In the genomic region with DNA sequence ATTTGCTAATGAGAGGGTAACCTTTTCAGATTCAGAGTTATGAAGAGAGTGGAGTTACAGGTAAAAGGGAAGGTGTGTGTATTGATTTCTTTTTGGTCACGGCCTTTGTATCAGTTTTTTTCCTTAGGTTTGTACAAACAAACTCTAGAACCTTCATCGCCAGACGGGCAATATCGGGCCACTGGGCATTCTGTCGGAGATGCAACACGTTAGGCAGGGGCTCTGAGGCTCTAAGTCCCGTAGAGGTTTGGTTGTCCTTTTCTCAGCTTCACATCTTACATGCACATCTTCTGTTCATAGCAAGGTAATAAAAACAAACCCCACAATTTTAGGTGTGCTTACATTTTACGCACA, we compare ENCODE assay signal across 8 mouse cellular contexts. TPM values are rescaled to one million over a fixed set of nuclear protein-coding genes. Genes with fewer than 3 reads are reported as not detected.
A peak's percentile ranks its signal among the peaks of the same experiment; 100 is the strongest.
DNase-seq lines count a peak whose midpoint lies in the region; ATAC-seq and TF ChIP-seq lines count a peak whose summit lies in the region.

No protein-coding gene starts in this region.

- no peaks in the 10 kb centered on the region for H3K27me3 ChIP-seq in lung, embryonic 15.5 days
- H3K27me3 ChIP-seq in erythroblast, embryonic 14.5 days (ENCODE audit: control insufficient read depth): no peaks in the 10 kb centered on the region
- no peaks in the 10 kb centered on the region for H3K27me3 ChIP-seq in limb, embryonic 11.5 days (ENCODE audit: control insufficient read depth, insufficient read depth, low read length)

- TF ChIP-seq CTCF in olfactory bulb, adult 2 months (IDR thresholded peaks at IDR 0.05; ENCODE audit: insufficient read depth, low read depth, low read length): no peak

- no peaks in the 10 kb centered on the region for H3K9me3 ChIP-seq in lung, embryonic 15.5 days
- no peaks in the 10 kb centered on the region for H3K9me3 ChIP-seq in erythroblast, embryonic 14.5 days (ENCODE audit: control insufficient read depth, low read length)
- H3K9me3 ChIP-seq in limb, embryonic 11.5 days (ENCODE audit: control insufficient read depth, low read length): no peaks in the 10 kb centered on the region

- H3K4me3 ChIP-seq in lung, embryonic 15.5 days: peak overlapping the region; percentile 77
- H3K4me3 ChIP-seq in erythroblast, embryonic 14.5 days (replicated peaks): peak overlapping the region; percentile 95
- peak overlapping the region; percentile 84 for H3K4me3 ChIP-seq in limb, embryonic 11.5 days (ENCODE audit: low read depth, low read length)
- H3K4me3 ChIP-seq in olfactory bulb, adult 2 months (ENCODE audit: insufficient read depth, low read depth, low read length): peak overlapping the region; percentile 84

- H3K36me3 ChIP-seq in lung, embryonic 15.5 days: no peaks in the 10 kb centered on the region
- peaks cover 13% of the 10 kb centered on the region for H3K36me3 ChIP-seq in erythroblast, embryonic 14.5 days (ENCODE audit: control insufficient read depth)
- H3K36me3 ChIP-seq in limb, embryonic 11.5 days (ENCODE audit: control insufficient read depth, insufficient read depth, low read length): no peaks in the 10 kb centered on the region

- no peak for DNase-seq in lung, postnatal 25 days (ENCODE audit: low spot score)
- DNase-seq in limb, embryonic 11.5 days (ENCODE audit: low spot score): no peak
- DNase-seq in cerebellum, postnatal 14 days: no peak
- no peak for DNase-seq in embryo, embryonic 11 days
- DNase-seq in B cell, adult 2 months: no peak

- H3K9ac ChIP-seq in lung, embryonic 15.5 days: peak overlapping the region; percentile 87
- peak overlapping the region; percentile 94 for H3K9ac ChIP-seq in limb, embryonic 11.5 days (ENCODE audit: low read length)

- peak overlapping the region; percentile 61 for H3K4me2 ChIP-seq in lung, embryonic 15.5 days
- peak overlapping the region; percentile 55 for H3K4me2 ChIP-seq in limb, embryonic 11.5 days (ENCODE audit: low read depth, severe bottlenecking)

- H3K4me1 ChIP-seq in lung, embryonic 15.5 days: peaks cover 29% of the 10 kb centered on the region
- peaks cover 40% of the 10 kb centered on the region for H3K4me1 ChIP-seq in erythroblast, embryonic 14.5 days (ENCODE audit: control insufficient read depth)
- H3K4me1 ChIP-seq in limb, embryonic 11.5 days (ENCODE audit: control insufficient read depth, insufficient read depth, low read length): peaks cover 21% of the 10 kb centered on the region
- peaks cover 9% of the 10 kb centered on the region; the same call in 1 of the 2 replicates for H3K4me1 ChIP-seq in olfactory bulb, adult 2 months (ENCODE audit: control insufficient read depth, insufficient read depth, low read length)

- TF ChIP-seq POLR2A in olfactory bulb, adult 2 months (IDR thresholded peaks at IDR 0.05; ENCODE audit: insufficient read depth, low read depth, low read length): no peak

- H3K27ac ChIP-seq in lung, embryonic 15.5 days: no peak overlapping the region
- H3K27ac ChIP-seq in limb, embryonic 11.5 days (replicated peaks; ENCODE audit: low read depth, low read length): no peak overlapping the region
- peak overlapping the region; percentile 77 for H3K27ac ChIP-seq in olfactory bulb, adult 2 months (ENCODE audit: insufficient read depth, low read depth, low read length)

- 3% methylated on average over 8 of the region's 8 CpGs for WGBS in lung, embryonic 15.5 days
- WGBS in limb, embryonic 11.5 days: 9% methylated on average over 8 of the region's 8 CpGs
- 4% methylated on average over 8 of the region's 8 CpGs for WGBS in olfactory bulb, adult 2 months

- peak; percentile 15; the same call in 1 of the 2 replicates for ATAC-seq in lung, embryonic 15.5 days (ENCODE audit: borderline replicate concordance, extremely low read depth, low FRiP score, low TSS enrichment)
- no peak for ATAC-seq in limb, embryonic 11.5 days (ENCODE audit: insufficient number of reproducible peaks, low FRiP score, low TSS enrichment, low read depth)

RNA-seq across cellular contexts. Expression of a gene that starts 0.6 kb away (rescaled TPM):
- polyA plus RNA-seq in lung, embryonic 15.5 days (2015; fragmentation: Nextera tagmentation; extraction: Ambion mirVana): 8.6 and 8.9 TPM in 2 replicates
- polyA plus RNA-seq in erythroblast, embryonic 14.5 days (2012): 0.01 and 0.02 TPM in 2 replicates
- polyA plus RNA-seq in limb, embryonic 11.5 days (2014; fragmentation: Nextera tagmentation; extraction: Ambion mirVana): 13.4 and 14.8 TPM in 2 replicates
- polyA plus RNA-seq in olfactory bulb, adult 2 months (2012; ENCODE audit: insufficient read depth, insufficient read length, low replicate concordance, missing spikeins): not detected in 2 replicates

RNA-seq across cellular contexts. Expression of a gene that starts 33.1 kb away (rescaled TPM):
- 17.7 and 18.0 TPM in 2 replicates for polyA plus RNA-seq in lung, embryonic 15.5 days (2015; fragmentation: Nextera tagmentation; extraction: Ambion mirVana)
- polyA plus RNA-seq in erythroblast, embryonic 14.5 days (2012): 0.19 and 0.27 TPM in 2 replicates
- polyA plus RNA-seq in limb, embryonic 11.5 days (2014; fragmentation: Nextera tagmentation; extraction: Ambion mirVana): 26.8 and 28.9 TPM in 2 replicates
- polyA plus RNA-seq in olfactory bulb, adult 2 months (2012; ENCODE audit: insufficient read depth, insufficient read length, low replicate concordance, missing spikeins): not detected in 2 replicates

RNA-seq across cellular contexts. Expression of a gene that starts 44.6 kb away (rescaled TPM):
- 0.05 TPM in 1 of 2 replicates, not detected in the other for polyA plus RNA-seq in lung, embryonic 15.5 days (2015; fragmentation: Nextera tagmentation; extraction: Ambion mirVana)
- polyA plus RNA-seq in erythroblast, embryonic 14.5 days (2012): not detected in 2 replicates
- polyA plus RNA-seq in limb, embryonic 11.5 days (2014; fragmentation: Nextera tagmentation; extraction: Ambion mirVana): 0.20 and 0.28 TPM in 2 replicates
- not detected in 2 replicates for polyA plus RNA-seq in olfactory bulb, adult 2 months (2012; ENCODE audit: insufficient read depth, insufficient read length, low replicate concordance, missing spikeins)
